9 mouse cellular contexts compared by ENCODE assay signal in the genomic region with DNA sequence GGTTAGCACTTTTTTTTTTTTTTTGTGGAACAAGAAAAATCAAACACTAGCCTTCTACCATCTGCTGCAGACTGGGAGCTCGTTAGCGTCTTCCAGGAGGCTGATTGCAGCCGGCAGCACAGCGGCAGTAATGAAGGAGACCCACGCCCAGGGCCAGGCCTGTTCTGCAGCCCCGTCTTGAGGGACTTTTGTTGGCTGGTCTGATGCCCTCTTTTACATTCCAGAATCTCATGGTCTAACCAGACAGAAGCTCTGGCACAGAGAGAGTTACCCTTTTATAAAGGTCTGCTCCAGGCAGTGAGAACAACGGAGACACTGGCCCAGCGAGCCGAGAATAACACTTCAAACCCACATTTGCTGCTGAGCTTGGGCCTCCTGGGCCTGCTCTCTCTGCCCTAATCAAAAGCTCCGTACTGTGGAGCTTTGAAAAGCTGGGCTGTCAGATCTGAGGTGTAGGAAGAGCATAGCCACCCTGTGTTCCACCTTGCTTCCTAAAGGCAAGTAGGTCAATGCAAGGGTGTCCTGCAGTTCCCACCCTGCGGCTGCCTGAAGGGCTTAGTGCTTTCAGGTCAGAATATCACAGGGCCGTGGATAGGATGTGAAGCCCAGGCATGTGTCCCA.
A peak's percentile ranks its signal among the peaks of the same experiment; 100 is the strongest.
DNase-seq lines count a peak whose midpoint lies in the region; ATAC-seq lines count a peak whose summit lies in the region.
"Had no signal": no experiment of that assay in that cellular context is flagged by ENCODE, and none has a peak within 500 bp of the region (broad histone marks: within the 10 kb centered on the region; RNA-seq: fewer than 3 reads in every experiment).

No protein-coding gene starts in this region.

- H3K9me3 ChIP-seq in neural tube, embryonic 11.5 days (ENCODE audit: control insufficient read depth, low read length): no peaks in the 10 kb centered on the region
- no peaks in the 10 kb centered on the region for H3K9me3 ChIP-seq in forebrain, embryonic 16.5 days (ENCODE audit: control insufficient read depth, low read length)
- no peaks in the 10 kb centered on the region for H3K9me3 ChIP-seq in midbrain, embryonic 10.5 days (replicated peaks)

- no peaks in the 10 kb centered on the region for H3K36me3 ChIP-seq in neural tube, embryonic 11.5 days (ENCODE audit: control insufficient read depth, insufficient read depth, low read length)
- H3K36me3 ChIP-seq in forebrain, embryonic 16.5 days (ENCODE audit: control insufficient read depth, insufficient read depth): no peaks in the 10 kb centered on the region
- no peaks in the 10 kb centered on the region for H3K36me3 ChIP-seq in midbrain, embryonic 10.5 days

- no peaks in the 10 kb centered on the region for H3K27me3 ChIP-seq in neural tube, embryonic 11.5 days (ENCODE audit: control insufficient read depth, insufficient read depth, low read length)
- no peaks in the 10 kb centered on the region for H3K27me3 ChIP-seq in forebrain, embryonic 16.5 days (replicated peaks; ENCODE audit: control insufficient read depth, insufficient read depth, low read length)
- H3K27me3 ChIP-seq in midbrain, embryonic 10.5 days (ENCODE audit: low read depth, poor library complexity, severe bottlenecking): peaks cover 10% of the 10 kb centered on the region; the same call in 1 of the 2 replicates

- H3K9ac ChIP-seq in neural tube, embryonic 11.5 days (ENCODE audit: low read length): peak overlapping the region; percentile 19; the same call in 1 of the 2 replicates
- H3K9ac ChIP-seq in forebrain, embryonic 16.5 days (replicated peaks; ENCODE audit: low read depth, low read length): peak overlapping the region; percentile 48

- H3K27ac ChIP-seq in neural tube, embryonic 11.5 days (ENCODE audit: low read depth, low read length): no peak overlapping the region
- H3K27ac ChIP-seq in forebrain, embryonic 16.5 days (ENCODE audit: low read length): peak overlapping the region; percentile 93
- H3K27ac ChIP-seq in midbrain, embryonic 10.5 days (replicated peaks): peak overlapping the region; percentile 60

- DNase-seq in neural tube, embryonic 11.5 days (ENCODE audit: low spot score): peak; percentile 22
- DNase-seq in neural tube, embryonic 10.5 days (ENCODE audit: extremely low spot score, low spot score): no peak
- DNase-seq in midbrain, embryonic 10.5 days (ENCODE audit: low spot score): no peak
- DNase-seq in telencephalon, adult 2 months (ENCODE audit: low read depth, low spot score): peak; percentile 64
- no peak for DNase-seq in thymus, postnatal 14 days
- DNase-seq in embryo, embryonic 10 days (ENCODE audit: low spot score): no peak
- no peak for DNase-seq in gastrocnemius, postnatal 4 days (ENCODE audit: low spot score in 2 of 2)
- DNase-seq: gastrocnemius, postnatal 36 days had no signal

- H3K4me1 ChIP-seq in neural tube, embryonic 11.5 days (ENCODE audit: control insufficient read depth, insufficient read depth, low read length): peaks cover 5% of the 10 kb centered on the region
- peaks cover 28% of the 10 kb centered on the region for H3K4me1 ChIP-seq in forebrain, embryonic 16.5 days (replicated peaks; ENCODE audit: control insufficient read depth, insufficient read depth, low read length)
- H3K4me1 ChIP-seq in midbrain, embryonic 10.5 days: peaks cover 33% of the 10 kb centered on the region

- 48% methylated on average over 12 of the region's 12 CpGs for WGBS in neural tube, embryonic 11.5 days
- WGBS in forebrain, embryonic 16.5 days: 18% methylated on average over 12 of the region's 12 CpGs
- 71% methylated on average over 12 of the region's 12 CpGs for WGBS in midbrain, embryonic 10.5 days

- no peak overlapping the region for H3K4me2 ChIP-seq in neural tube, embryonic 11.5 days (ENCODE audit: low read depth)
- 0 out of 2 replicates have a peak overlapping the region, but pooled peaks have one; percentile 2 for H3K4me2 ChIP-seq in forebrain, embryonic 16.5 days (ENCODE audit: low read length)

- no peak overlapping the region for H3K4me3 ChIP-seq in neural tube, embryonic 11.5 days (ENCODE audit: low read depth, low read length)
- H3K4me3 ChIP-seq in forebrain, embryonic 16.5 days (replicated peaks; ENCODE audit: low read length): no peak overlapping the region
- H3K4me3 ChIP-seq in midbrain, embryonic 10.5 days: no peak overlapping the region

- ATAC-seq in neural tube, embryonic 11.5 days (ENCODE audit: insufficient read depth, low FRiP score, low TSS enrichment): no peak
- peak; percentile 39 for ATAC-seq in forebrain, embryonic 16.5 days

Comparison
In these comparisons a context has a peak if more than half of its experiments do, and no peak if none do; other contexts are left out.
1. DNase-seq: peak in neural tube, embryonic 11.5 days (single experiment) and telencephalon, adult 2 months (single experiment); none in neural tube, embryonic 10.5 days (single experiment), midbrain, embryonic 10.5 days (single experiment), thymus, postnatal 14 days (single experiment), embryo, embryonic 10 days (single experiment) and gastrocnemius, postnatal 4 days (0 of 2).